Mouse (Mus musculus): ENCODE measurements at regions not wholly inside any gene's neighbourhood (a gene's known extent, or its start where the extent isn't known, plus 50 kb on each side); places are given as distances from the start of the nearest gene placed in this dataset.

- no peak for DNase-seq (ENCODE audit: low spot score)
Observed at GRCm38 (mm10) chr11:27280791-27281190, 687.0 kb upstream of the Vrk2 start.

GRCm38 (mm10) chr11:27264253-27264652, 670.5 kb upstream of the Vrk2 start:
- peak; percentile 67 for DNase-seq (ENCODE audit: low spot score)

DNA sequence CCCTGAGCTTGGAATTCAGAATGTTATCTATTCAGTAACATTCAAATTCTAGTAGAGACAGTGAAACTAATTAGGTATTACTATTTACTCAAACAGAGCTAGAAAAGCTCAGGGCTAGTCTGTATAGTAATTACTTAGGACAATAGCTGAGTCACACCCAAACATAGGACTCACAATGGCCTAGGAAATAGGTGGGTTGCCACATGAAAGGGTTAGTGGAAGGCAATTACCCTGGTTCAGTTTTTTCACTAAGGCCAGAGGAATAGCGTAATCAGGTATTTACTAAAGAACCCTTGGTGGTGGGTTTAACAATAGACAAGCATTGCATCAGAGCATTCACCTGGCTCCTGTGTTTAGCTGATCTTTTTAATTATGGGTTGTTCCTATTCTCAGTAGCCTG, 664.7 kb upstream of the Vrk2 start:
- no peak for DNase-seq (ENCODE audit: low spot score)

DNA sequence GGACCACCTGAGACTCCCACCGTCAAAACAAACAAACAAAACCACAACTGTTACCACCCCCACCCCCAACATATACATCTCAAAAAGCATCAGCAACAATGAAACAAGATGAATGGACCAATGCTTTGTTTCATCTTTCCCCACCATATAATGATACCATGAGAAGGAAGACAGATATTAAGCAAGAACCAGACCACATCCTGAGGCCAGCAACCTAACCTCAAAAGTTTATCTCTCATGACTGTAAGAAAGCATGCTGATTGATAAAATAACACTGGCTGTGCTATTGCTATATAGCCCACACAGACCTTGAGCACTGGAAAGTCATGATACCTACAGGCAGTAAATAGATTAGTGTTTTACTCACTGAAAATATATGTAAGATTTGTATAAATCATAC, 642.1 kb upstream of the Vrk2 start:
- DNase-seq (ENCODE audit: low spot score), result no peak

GRCm38 (mm10) chr11:27226454-27226853, 632.7 kb upstream of the Vrk2 start:
- DNase-seq (ENCODE audit: low spot score), result no peak

DNA sequence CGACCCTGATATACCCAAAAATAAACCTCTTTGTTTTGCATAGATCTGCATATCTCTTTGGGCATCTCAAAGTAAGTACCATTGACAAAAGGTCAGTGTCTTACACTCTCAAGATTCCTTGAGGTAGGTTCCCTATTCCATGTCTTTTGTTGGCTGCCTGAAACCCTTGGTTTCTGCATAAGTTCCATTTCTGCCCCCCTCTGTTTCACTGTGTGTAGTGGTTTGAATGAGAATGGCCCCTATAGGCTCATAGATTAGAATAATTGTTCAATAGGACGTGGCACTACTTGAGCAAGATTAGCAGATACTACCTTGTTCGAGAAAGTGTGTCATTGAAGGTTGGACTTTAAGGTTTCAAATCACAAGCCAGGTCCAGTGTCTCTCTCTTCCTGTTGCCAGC, 628.6 kb upstream of the Vrk2 start:
- DNase-seq (ENCODE audit: low spot score), result no peak

DNA sequence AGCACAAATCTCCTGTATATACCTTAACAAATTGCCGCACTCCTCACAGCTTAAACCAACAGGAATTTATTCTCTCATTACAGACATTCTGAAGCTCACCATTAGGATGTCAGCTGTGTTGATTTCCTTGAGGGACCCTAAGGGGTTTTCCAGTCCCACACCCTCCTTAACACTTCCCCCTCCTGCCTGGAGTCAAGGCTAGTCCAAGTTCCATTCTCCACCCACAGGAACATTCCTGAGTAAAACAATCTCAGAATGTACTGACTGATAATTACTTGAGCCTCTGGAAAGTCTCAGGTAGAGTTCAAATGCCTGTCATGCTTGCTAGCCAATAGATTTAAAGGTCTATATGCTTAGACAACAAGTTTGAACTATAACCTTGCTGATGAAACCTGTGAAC, 628.2 kb upstream of the Vrk2 start:
- no peak for DNase-seq (ENCODE audit: low spot score)

GRCm38 (mm10) chr11:27219715-27220699, 626.2 kb upstream of the Vrk2 start:
- no peak for DNase-seq (ENCODE audit: low spot score)

GRCm38 (mm10) chr11:27215752-27216151, 622.0 kb upstream of the Vrk2 start:
- no peak for DNase-seq (ENCODE audit: low spot score)

DNA sequence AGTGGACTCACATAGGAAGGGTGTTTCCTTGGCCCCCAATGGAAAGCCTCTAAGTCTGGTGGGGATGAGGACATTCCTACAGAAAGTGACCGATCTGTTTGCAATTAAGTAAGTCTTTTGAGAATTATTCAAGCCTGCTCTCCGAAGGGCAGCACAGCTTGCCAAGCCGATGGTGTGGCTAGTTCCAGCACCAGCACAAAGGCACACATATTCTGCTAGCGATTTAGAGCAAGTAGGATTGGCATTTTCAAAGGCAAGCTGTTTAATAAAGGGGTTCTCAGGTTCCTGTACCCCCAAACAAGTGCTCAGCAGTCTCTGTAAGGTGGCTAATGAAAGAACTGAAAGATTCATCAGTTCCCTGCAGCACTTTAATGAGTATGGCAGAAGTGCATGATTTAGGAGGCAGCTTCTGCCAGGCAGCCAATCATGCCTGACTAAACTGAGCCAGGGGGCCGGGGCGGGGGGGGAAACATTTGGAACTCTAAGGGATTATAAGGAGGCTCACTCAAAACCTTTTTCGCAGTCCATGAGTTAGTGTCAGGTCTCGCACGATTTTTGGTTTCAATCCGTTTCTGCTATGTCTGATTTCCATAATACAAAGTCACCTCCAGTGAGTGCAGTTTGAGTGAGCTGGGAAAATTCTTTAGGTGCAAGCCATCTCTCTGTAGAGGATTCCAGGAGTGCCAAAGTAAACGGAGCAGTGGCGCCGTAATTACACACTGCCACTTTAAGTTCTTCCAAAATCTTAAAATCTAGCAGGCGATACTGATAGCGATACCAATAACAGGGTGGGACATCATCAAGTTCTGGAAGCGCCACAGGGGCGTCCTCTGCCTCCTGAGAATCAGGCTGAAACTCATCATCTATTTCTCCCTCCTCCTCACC, 609.8 kb upstream of the Vrk2 start:
- no peak for DNase-seq (ENCODE audit: low spot score)

GRCm38 (mm10) chr11:27184035-27184434, 590.2 kb upstream of the Vrk2 start:
- no peak for DNase-seq (ENCODE audit: low spot score)

- DNase-seq (ENCODE audit: low spot score), result no peak
Observed at GRCm38 (mm10) chr11:27183422-27183821, 589.6 kb upstream of the Vrk2 start.

DNA sequence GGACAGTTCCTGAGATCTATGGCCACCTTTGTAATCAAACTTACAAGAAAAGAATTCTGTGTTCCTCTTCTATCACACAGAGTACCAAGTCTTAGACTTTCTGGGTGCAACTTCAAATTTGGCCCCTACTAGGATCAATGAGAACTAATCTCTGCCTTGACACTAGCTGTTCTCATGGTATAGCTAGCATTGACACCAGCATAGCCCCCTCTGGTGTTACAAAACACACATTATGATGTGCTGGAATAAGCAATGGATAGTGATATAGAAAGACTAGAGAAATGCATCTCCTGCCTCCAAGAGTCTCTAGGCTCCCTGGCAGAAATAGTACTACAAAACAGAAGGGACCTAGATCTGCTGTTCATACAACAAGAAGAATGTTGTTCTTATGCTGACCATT, 566.6 kb upstream of the Vrk2 start:
- no peak for DNase-seq (ENCODE audit: low spot score)

Data from testis, postnatal 10 days (tissue).